Mouse (Mus musculus): Measurements from ENCODE around the gene Scamp3. TPM values are rescaled to one million over a fixed set of nuclear protein-coding genes. Genes with fewer than 3 reads are reported as not detected.

Gene Scamp3
- total RNA-seq, 2 experiments from 2014 or later = 33.4 to 93.9 TPM

DNA sequence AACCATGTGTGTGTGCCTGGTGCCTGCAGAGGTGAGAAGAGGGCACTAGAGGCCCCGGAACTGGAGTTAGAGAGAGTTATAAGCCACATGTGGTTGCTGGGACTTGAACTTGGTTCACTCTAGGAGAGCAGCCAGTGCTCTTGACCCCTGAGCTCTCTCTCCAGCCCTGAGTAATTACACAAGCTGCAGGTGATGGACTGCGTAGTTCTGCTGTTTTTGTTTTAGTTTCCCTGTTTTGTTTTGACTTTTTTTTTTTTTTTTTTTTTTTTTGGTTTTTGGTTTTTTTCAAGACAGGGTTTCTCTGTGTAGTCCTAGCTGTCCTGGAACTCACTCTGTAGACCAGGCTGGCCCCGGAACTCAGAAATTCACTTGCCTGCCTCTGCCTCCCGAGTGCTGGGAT is 15.5 kb upstream of the Scamp3 start:
- no peak for ATAC-seq (replicated peaks; ENCODE audit: poor library complexity)

- no peak for ATAC-seq (replicated peaks; ENCODE audit: poor library complexity)
These were observed 14.2 kb upstream of the Scamp3 start for GRCm38 (mm10) chr3:89163123-89163522.

DNA sequence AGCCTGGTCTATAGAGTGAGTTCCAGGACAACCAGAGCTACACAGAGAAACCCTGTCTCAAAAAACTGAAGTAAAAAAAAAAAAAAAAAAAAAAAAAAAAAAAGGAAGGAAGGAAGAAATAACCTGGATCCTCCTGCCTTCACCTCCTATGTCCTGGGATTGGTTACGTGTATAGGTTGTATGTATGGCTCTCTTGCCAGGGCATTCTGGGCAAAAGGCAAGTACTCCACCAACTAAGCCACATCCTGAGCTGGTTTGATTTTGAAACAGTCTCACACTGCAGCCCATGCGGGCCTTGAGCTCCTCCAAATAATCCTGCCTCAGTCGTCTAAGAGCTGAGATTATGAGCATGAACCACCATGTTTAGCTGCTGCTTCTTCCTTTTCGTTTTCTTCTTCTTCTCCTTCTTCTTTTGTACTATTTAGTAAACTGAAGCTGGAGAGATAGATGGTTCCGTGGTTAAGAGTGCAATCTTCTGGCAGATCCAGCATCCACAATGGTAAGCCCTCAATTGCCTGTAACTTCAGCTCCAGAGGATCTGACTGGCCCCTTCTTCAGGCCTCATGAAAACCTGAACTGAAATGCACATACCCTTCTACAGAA is 13.5 kb upstream of the Scamp3 start:
- no peak for ATAC-seq (replicated peaks; ENCODE audit: poor library complexity)

DNA sequence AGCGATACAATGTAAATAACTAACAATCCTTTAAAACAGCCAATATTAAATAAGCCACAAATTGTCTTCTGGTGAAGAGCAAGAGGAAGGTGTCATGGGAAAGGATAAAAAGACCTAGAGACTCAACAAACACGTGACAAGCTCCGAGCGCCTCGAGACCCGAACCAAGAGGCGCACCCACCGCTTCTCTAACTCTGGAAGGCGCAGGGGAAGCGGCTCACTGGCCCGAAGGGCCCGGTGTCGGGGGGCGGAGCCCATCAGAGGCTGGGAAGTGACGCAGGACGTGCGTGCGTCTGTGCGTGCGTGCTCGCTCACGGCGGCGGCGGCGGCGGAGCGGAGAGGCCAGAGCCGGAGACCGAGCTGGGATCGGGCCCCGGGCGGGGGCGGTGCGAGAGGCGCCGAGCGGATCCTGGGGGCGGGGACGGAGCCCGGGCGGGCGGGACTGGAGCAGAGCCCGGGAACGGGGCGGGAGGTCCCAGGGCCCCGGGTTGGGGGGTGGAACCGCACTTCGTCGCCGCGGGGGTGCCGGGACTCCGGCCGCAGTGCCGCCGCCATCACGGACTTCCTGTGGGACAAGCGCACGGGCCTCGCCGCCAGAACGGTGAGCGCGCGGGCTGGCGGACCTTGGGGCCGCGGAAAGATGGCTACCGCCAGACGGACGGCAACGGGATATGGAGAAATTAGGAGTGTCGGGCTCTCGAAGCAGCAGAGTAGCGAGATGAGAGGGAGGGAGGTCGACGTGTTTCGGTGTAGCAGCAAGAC is 12.6 kb upstream of the Scamp3 start, which contains the start of gene Clk2:
Gene Clk2, plus strand, starts transcription at position 290 of the 762 bp plus-strand sequence.
- ATAC-seq (replicated peaks; ENCODE audit: poor library complexity) = peak; percentile 96

DNA sequence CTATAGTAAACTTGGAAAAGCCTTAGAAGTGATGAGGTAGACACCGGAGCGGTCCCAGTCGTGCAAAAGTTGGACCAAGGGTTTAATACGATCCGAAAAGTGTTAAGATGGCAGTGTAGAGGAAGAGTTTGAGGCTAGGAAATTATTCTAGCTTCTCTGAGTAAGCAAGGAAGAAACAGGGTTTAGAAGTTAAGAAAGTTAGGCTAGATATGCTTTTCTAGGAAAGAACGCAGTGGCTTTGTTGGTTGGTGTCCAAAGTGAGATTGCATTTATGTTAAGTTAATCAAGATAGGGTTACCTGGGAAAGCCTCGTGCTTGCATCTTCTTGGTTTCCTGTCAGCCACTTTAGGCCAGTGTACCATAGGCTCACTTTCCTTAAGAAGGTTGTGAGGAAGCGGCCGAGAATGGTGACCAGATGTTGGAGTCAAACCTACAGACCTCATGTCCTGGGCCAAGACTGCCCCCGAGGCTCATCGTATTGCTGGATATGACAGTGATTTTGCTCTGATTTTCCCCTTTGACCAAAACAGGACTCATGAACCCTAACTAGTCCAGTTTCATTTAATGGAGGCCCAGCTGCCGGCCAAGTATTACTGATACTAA is 11.9 kb upstream of the Scamp3 start:
- no peak; the same call in 1 of the 2 replicates for ATAC-seq (replicated peaks; ENCODE audit: poor library complexity)

- no peak for ATAC-seq (replicated peaks; ENCODE audit: poor library complexity)
These were observed 10.3 kb upstream of the Scamp3 start for GRCm38 (mm10) chr3:89166945-89167344.

GRCm38 (mm10) chr3:89174844-89175243 is 2.4 kb upstream of the Scamp3 start:
- ATAC-seq (replicated peaks; ENCODE audit: poor library complexity) = no peak

DNA sequence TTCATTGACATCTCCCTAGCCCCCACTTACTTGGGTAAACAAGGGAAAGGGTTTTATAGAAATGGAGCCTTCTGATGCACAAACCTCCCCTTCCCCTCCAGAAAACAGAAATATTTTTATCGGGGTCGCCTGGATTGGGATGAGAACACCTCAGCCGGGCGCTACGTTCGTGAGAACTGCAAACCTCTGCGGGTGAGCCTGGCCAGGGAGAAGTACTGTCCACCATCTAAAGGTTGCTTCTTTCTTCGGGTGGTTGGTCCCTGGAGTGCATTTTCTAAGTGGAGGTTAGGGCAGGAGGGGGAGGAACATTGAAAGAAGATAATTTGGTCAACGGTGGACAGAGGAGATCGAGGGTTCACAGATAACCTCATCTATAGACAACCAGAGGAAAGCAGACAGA is 1.7 kb upstream of the Scamp3 start:
- no peak for ATAC-seq (replicated peaks; ENCODE audit: poor library complexity)

DNA sequence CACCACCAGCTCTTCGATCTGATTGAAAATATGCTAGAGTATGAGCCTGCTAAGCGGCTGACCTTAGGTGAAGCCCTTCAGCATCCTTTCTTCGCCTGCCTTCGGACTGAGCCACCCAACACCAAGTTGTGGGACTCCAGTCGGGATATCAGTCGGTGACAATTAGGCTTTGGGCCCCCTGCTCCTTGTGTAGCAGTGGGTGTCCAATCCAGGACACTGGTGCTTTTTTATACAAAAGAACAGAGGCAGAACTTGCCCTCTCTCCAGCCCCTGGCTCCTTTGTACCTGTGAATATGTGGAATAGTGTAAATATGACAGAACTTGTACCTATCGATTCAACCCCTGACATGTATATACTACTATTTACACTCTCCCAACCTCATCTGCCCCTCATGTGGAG is 852 bp upstream of the Scamp3 start:
- ATAC-seq (replicated peaks; ENCODE audit: poor library complexity) = no peak

- no peak for ATAC-seq (replicated peaks; ENCODE audit: poor library complexity)
These were observed 773 bp downstream of the Scamp3 start for GRCm38 (mm10) chr3:89178107-89178385.

- ATAC-seq (replicated peaks; ENCODE audit: poor library complexity) = no peak
These were observed 1.8 kb downstream of the Scamp3 start for GRCm38 (mm10) chr3:89179056-89179455.

DNA sequence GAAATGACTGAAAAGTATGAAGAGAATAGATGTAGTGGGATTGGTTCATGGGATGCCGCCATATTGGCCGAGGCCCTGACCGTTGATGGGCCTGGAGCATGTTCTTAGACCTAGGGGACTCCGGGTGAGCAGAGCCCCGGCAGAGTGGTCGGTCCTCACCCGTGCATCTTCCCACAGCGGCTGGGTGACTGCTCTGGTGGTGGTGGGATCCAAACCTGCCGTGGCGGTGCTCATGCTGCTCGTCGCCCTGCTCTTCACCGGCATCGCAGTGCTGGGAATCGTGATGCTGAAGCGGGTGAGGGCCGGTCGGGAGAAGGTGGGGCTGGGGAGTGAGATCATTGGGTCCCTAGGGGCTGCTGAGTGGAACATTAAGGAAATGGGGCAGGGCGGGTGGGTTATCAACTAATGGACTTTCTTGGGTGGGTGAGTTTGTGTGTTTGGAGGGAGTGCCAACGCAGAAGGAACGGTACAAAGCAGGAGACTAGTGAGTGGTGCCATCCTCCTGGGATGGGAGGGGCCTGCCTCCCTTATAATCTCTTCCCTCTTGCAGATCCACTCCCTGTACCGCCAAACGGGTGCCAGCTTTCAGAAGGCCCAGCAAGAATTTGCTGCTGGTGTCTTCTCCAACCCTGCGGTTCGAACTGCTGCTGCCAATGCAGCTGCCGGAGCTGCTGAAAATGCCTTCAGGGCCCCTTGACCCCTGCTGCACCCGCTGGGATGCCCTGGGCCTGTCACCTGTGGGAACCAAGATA is 4.7 kb downstream of the Scamp3 start:
- ATAC-seq (replicated peaks; ENCODE audit: poor library complexity) = no peak

GRCm38 (mm10) chr3:89182531-89183057 is 5.3 kb downstream of the Scamp3 start:
- ATAC-seq (replicated peaks; ENCODE audit: poor library complexity) = peak; percentile 40

DNA sequence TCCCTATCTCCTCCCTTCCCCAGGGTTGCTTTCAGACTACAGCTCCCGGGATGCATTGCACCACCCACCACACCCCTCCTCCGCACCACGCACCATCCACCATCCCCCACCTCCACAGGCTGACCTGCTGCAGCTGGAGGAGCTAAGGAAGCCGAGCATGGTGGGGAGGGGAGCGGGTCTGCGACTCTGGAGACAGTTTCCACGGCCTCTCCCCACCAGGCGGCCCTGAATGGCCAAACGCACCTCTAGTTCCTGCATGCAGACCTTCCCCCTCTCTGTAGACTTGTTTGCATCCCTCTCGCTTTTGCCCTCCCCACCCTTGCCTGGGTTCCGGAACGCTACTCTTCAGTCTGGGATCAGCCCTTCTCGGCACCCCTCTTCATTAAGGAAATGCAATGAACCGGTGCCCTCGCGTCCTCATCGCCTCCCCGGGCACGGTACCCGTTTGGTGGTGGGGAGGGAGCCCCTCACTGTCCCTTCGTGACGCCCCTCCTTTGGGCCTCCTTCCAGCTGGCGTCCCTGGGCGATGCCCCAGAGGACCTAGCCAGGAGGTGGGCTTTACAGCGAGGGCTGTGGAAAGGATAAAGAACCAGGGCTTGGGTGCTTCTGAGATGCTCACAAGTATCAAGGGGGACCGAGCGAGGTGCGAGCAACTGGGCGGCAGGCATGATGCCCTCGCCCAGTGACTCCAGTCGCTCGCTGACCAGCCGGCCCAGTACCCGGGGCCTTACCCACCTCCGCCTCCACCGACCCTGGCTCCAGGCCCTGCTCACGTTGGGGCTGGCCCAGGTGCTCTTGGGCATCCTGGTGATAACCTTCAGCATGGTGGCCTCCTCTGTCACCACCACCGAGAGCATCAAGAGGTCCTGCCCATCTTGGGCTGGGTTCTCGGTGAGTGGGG is 6.0 kb downstream of the Scamp3 start, which contains the start of gene Fam189b:
Gene Fam189b, plus strand, starts transcription at position 86 of the 901 bp plus-strand sequence.
- ATAC-seq (replicated peaks; ENCODE audit: poor library complexity) = peak; percentile 91

GRCm38 (mm10) chr3:89183959-89184315 is 6.7 kb downstream of the Scamp3 start:
- no peak for ATAC-seq (replicated peaks; ENCODE audit: poor library complexity)

GRCm38 (mm10) chr3:89187197-89187596 is 9.9 kb downstream of the Scamp3 start:
- no peak for ATAC-seq (replicated peaks; ENCODE audit: poor library complexity)

DNA sequence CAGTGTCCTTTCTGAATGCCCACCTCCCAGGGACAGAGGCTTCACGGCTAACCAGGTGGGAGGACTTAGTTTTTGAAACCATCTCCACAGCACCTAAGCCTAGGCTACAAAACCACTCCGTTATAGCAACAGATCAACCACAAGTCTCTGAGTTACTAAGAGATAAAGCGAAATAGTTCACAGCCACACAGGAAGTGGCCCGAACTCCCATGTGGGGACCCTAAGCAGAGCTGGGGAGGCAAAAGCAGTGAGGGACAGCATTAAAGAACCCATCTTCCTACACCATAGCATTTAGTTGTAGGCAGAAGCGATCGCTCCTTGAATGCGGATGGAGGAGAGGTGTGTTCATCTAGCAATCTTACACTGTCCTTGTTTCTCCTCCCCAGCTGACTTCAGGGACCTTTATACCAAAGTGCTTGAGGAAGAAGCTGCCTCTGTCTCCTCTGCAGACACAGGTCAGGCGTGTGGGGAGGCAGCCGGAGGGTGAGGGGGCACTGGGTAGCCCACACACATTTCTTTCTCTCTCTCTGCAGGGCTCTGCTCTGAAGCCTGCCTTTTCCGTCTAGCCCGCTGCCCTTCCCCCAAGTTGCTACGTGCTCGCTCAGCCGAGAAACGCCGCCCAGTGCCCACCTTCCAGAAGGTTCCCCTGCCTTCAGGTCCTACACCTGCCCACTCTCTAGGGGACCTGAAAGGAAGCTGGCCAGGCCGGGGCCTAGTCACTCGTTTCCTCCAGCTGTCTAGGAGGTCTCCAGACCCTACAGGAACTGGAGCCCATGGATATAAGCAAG is 10.6 kb downstream of the Scamp3 start:
- no peak for ATAC-seq (replicated peaks; ENCODE audit: poor library complexity)

DNA sequence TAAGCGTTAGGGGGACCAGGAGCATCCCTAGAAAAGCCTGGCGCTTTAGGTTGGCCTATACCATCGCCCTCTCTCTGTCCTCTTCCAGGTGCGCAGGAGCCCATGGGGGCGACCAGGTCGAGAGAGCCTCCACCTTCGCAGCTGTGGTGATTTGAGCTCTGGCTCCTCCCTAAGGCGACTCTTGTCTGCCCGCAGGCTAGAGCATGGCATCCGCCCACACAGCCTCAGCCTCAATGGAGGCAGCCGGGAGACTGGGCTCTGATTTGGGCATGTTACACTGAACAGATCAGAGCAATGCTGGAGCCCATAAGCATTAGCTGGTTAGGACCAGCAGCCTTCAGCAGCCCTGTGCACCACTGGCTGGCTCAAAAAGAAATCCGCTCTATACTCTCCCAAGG is 11.2 kb downstream of the Scamp3 start:
- ATAC-seq (replicated peaks; ENCODE audit: poor library complexity) = no peak

DNA sequence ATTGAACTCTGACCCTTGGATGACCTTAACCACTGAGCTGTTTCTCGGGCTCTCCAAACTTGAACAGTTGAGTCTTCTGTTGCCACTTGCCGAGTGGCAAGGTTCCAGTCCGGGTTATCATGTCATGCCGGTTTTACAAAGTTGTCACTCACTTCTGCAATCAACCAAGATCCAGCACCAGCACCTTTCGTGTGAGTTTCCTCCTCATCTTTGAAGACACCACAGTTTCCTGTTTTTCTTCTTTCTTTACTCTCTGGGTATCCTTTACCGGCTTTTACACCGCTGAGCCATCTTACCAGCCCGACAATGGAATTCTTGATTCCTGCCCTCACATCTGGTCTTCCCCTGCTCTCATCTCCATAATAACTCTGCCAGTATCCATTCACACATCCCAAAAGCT is 13.2 kb downstream of the Scamp3 start:
- ATAC-seq (replicated peaks; ENCODE audit: poor library complexity) = peak; percentile 20; the same call in 1 of the 2 replicates

DNA sequence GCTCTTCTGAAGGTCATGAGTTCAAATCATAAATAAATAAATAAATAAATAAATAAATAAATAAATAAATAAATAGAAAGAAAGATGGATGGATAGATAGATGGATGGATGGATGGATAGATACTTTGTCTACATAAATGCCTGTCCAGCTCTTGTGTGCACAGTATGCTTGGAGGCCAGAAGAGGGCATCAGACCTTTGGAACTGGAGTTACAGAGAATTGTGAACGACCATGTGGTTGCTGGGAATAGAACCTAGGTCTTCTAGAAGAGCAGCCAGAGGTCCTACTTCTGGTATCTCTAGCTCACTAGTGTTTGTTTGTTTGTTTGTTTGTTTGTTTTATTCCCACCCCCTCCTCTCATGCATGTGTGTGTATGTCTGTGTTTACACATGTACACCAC is 16.1 kb downstream of the Scamp3 start:
- no peak for ATAC-seq (replicated peaks; ENCODE audit: poor library complexity)

All from megakaryocyte progenitor cell, adult 5-6 weeks (primary cell).